Mouse (Mus musculus): Measurements from ENCODE around the gene Erv3.

DNA sequence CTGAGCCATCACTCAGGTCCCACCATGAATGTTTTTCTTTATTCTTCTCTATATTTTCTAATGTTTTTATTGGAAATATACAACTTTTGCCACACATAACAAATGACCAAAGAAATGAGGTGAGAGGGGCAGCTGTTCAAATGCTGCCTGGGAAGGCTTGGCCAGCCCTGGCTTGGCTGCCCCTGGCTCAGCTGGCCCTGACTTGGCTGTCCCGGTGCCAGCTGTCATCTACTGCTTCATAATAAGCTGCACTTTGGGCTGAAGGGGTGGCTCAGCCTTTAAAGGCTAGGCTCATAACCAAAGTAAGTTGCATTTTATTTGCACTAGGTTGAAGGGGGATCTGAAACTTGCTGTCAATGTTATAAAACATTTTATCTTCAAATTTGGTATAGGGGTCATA is 47.3 kb upstream of the Erv3 start:
- TF ChIP-seq CTCF (IDR thresholded peaks at IDR 0.05; ENCODE audit: borderline replicate concordance, insufficient read depth, low read length) (no peak), POLR2A (IDR thresholded peaks at IDR 0.05; ENCODE audit: low read depth, low read length) (no peak)

All from embryonic fibroblast, embryonic 13.5 days (primary cell).